Mouse (Mus musculus) hematopoietic stem cell, adult 5-6 weeks (primary cell): ENCODE results near the gene Reep3. TPM values are rescaled to one million over a fixed set of nuclear protein-coding genes. Genes with fewer than 3 reads are reported as not detected.

Source experiments
- ATAC-seq, 2 experiments: fragments of 125-278 bp in 1 of 2; replicated peaks in 1 of 2; 2 replicates each; pipeline ENCODE4 v1.8.0; 2016 to 2017; ENCODE audit warnings: inconsistent platforms in 2 of 2, mild to moderate bottlenecking in 2 of 2, moderate number of reproducible peaks in 2 of 2, low read depth in 1 of 2, moderate TSS enrichment in 1 of 2; ENCODE audit not compliant: low FRiP score in 2 of 2, poor library complexity in 2 of 2, severe bottlenecking in 2 of 2, insufficient read depth in 1 of 2, low TSS enrichment in 1 of 2
- total RNA-seq: library from RNA; stranded (forward); fragments of 172-1452, 232-1000 nt; gene quantifications from 2 replicates; pipeline ENCODE4 v1.2.3, GENCODE M21; 2017

The Reep3 gene
- total RNA-seq, 1 experiment from 2014 or later = 19.4 TPM

GRCm38 (mm10) chr10:67066421-67066820 lies 30.3 kb downstream of the Reep3 start:
- ATAC-seq = peak; percentile 8 to 27; a peak in 1 of 4 replicates

GRCm38 (mm10) chr10:67065927-67066326 lies 30.8 kb downstream of the Reep3 start:
- no peak for ATAC-seq

- ATAC-seq = no peak
Measured at GRCm38 (mm10) chr10:67065277-67065887, 31.4 kb downstream of the Reep3 start.

- ATAC-seq = no peak
Measured at GRCm38 (mm10) chr10:67061823-67062222, 34.9 kb downstream of the Reep3 start.

- ATAC-seq = no peak
Measured at GRCm38 (mm10) chr10:67061367-67061801, 35.4 kb downstream of the Reep3 start.

- no peak for ATAC-seq
Measured at GRCm38 (mm10) chr10:67058702-67059101, 38.0 kb downstream of the Reep3 start.

GRCm38 (mm10) chr10:67058297-67058696 lies 38.4 kb downstream of the Reep3 start:
- ATAC-seq = no peak

GRCm38 (mm10) chr10:67057696-67058095 lies 39.0 kb downstream of the Reep3 start:
- no peak for ATAC-seq

- no peak for ATAC-seq
Measured at GRCm38 (mm10) chr10:67057208-67057607, 39.5 kb downstream of the Reep3 start.

GRCm38 (mm10) chr10:67055867-67056856 lies 40.6 kb downstream of the Reep3 start:
- ATAC-seq = no peak

- ATAC-seq = no peak
Measured at GRCm38 (mm10) chr10:67053475-67053874, 43.3 kb downstream of the Reep3 start.

- peak; percentile 35 to 53; a peak in 3 of 4 replicates for ATAC-seq
Measured at GRCm38 (mm10) chr10:67052429-67052828, 44.3 kb downstream of the Reep3 start.

GRCm38 (mm10) chr10:67051466-67051865 lies 45.3 kb downstream of the Reep3 start:
- ATAC-seq = no peak

GRCm38 (mm10) chr10:67050766-67051165 lies 46.0 kb downstream of the Reep3 start:
- ATAC-seq = no peak

- ATAC-seq = no peak
Measured at GRCm38 (mm10) chr10:67049621-67050020, 47.1 kb downstream of the Reep3 start.

GRCm38 (mm10) chr10:67048871-67049615 lies 47.7 kb downstream of the Reep3 start:
- ATAC-seq = peak; percentile 85 to 91

- ATAC-seq = no peak
Measured at GRCm38 (mm10) chr10:67047712-67048645, 48.8 kb downstream of the Reep3 start.
